Mouse (Mus musculus) adrenal gland, adult 2 months (tissue): ENCODE results near the gene Mettl7a1. TPM values are rescaled to one million over a fixed set of nuclear protein-coding genes. Genes with fewer than 3 reads are reported as not detected.
"Not testable (repeated sequence)": the region's sequence is repeated elsewhere in the genome, so short reads cannot be mapped to it uniquely, and the experiment has no call there.

Source experiments
- DNase-seq: peaks from one replicate; pipeline ENCODE4 v3.0.0; 2021
- polyA plus RNA-seq: library from polyadenylated mRNA; depleted of rRNA; stranded (reverse); fragments of >200 nt; gene quantifications from 2 replicates; pipeline ENCODE4 v1.2.3, GENCODE M21; 2012; rRNA removed
- total RNA-seq, 2 experiments: library from RNA; stranded (reverse); gene quantifications; 2 replicates each; pipeline ENCODE4 v1.2.3; 2021

Gene Mettl7a1
- total and polyA plus RNA-seq, 3 experiments, result 78.4 to 142 (median 117) TPM

DNA sequence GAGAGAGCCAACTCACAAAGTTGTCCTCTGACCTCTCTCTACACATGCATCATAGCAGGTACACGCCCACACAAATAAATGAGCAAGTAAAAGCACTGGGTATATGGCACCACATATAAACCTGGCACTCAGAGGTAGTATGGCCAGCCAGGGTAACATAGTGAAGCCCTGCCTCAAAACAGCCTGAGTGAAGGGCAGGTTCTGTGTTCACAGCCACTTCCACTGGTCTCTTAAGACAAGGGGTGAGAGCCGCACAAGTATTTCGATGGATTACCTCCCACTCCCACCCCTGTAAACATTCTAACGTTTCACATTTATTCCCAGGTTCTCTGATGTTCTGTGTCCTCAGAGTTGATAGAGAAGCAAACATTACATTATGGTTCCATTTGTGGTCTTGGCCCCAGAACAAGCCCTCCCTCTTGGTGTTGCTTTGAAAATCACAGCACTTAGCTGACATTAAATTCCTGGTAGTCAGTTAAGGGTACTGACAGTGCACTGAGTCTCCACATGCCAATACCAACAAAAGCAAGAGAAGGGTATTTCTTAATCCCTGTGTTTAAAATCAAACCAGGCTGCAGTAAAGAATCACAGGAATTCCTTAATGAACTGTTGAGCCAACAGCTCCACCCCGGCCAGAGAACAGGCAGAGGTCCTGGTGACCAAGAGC lies 37.5 kb downstream of the Mettl7a1 start:
- DNase-seq, result not testable (repeated sequence)

GRCm38 (mm10) chr15:100345484-100345883 lies 41.5 kb downstream of the Mettl7a1 start:
- peak; percentile 46 for DNase-seq

- no peak for DNase-seq
These were observed 42.8 kb downstream of the Mettl7a1 start for GRCm38 (mm10) chr15:100346761-100347160.

GRCm38 (mm10) chr15:100349496-100349895 lies 45.6 kb downstream of the Mettl7a1 start:
- no peak for DNase-seq

- no peak for DNase-seq
These were observed 47.6 kb downstream of the Mettl7a1 start for GRCm38 (mm10) chr15:100351501-100352060.

DNA sequence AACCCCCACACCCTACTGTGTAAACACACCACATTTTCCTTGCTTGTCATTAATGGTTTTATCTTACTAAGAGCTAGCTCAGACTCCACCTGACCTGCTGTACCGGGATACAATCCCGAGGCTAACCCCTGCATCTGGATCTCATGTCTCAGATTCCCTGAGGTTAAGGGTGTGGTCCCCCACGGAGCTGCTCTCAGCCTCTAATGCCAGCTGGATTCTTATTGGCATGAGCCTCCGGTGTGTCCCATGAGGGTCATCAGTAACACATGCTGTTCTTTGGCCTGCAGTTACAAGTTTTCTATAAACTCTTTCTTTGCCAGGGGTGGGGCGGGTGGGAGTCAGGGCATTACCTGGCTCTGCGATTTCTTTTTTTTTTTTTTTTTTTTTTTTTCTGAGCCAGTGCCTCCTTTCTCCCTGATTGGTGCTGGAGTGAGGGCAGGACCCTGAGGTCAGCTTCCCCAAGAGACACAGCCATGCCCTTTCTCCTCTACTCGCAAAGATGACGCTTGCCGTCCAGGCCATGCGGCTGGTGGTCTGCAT lies 48.8 kb downstream of the Mettl7a1 start, which contains the start of the genes Methig1 and Mettl7a2:
TSS of gene Methig1 (plus strand) at position 439 of the 540 bp plus-strand sequence.
TSS of gene Mettl7a2 (plus strand) at position 490 of the 540 bp plus-strand sequence.
- DNase-seq, result no peak

DNA sequence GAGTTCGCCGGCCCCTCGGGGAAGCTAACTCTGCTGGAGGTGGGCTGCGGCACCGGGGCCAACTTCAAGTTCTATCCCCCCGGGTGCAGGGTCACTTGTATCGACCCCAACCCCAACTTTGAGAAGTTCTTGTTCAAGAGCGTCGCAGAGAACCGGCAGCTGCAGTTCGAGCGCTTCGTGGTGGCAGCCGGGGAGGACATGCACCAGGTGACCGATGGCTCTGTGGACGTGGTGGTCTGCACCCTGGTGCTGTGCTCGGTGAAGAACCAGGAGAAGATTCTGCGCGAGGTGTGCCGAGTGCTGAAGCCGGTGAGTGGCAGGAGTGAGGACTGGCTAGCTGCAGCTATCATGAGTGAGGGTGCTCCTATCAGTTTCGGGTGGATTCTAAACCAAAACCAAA lies 49.5 kb downstream of the Mettl7a1 start:
- not testable (repeated sequence) for DNase-seq

DNA sequence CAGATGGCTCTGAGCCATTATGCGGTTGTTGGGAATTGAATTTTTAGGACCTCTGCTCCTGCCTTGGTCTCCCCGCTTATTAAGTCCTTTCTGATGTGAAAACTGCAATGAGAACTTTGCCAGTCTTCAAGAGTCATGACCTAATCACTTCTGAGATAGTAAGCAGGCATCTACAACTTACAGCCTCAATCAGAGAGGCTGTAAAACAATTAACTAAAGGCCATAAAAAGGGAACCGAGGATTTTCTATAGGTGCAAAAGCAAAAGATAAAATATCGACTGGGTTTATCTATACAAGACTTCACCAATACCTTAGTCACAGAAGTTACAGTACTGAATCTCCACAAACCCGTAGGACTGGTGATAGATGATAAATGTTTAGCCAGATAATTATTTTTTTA lies 51.9 kb downstream of the Mettl7a1 start:
- DNase-seq, result no peak

GRCm38 (mm10) chr15:100364242-100364641 lies 60.3 kb downstream of the Mettl7a1 start, which contains the start of gene Higd1c:
Gene Higd1c, plus strand, starts transcription at chr15:100364542.
- DNase-seq, result no peak

DNA sequence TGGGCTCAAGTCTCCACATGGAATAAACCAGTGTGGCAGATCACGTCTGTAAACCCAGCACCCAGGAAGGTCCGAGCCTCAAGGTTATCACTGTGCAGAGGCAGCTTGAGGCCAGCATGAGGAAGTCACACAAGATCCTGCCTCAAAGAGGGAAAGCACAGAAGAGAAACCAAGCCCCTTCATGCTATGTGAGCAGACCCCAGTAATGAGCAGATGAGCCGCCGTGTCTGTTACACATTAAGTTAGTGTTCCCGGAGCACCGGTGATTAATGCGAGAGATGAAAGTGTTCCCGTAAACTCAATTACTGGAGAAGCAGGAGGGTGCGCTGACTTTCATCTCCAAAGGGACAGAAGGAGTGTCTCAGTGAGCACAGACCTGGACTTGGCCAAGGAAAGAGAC lies 62.0 kb downstream of the Mettl7a1 start:
- not testable (repeated sequence) for DNase-seq

- DNase-seq, result no peak
These were observed 63.2 kb downstream of the Mettl7a1 start for GRCm38 (mm10) chr15:100367119-100367518.

DNA sequence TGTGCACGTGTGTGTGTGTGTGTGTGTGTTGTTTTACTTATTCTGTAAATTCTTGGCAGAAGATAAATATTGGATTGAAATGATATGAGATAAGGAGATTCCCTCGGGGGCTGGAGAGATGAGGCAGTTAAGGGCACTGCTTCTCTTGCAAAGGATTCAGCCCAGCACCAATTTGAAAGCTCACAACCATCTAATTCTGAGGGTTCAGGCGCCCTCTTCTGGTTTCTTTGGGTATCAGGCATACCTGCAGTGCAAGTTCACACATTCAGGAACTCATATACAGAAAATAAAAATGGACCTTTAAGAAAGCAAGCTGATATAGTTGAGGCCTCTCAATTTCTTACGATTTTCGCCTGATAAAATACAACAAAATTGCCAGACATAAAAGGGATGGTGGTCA lies 71.1 kb downstream of the Mettl7a1 start:
- DNase-seq, result peak; percentile 52

DNA sequence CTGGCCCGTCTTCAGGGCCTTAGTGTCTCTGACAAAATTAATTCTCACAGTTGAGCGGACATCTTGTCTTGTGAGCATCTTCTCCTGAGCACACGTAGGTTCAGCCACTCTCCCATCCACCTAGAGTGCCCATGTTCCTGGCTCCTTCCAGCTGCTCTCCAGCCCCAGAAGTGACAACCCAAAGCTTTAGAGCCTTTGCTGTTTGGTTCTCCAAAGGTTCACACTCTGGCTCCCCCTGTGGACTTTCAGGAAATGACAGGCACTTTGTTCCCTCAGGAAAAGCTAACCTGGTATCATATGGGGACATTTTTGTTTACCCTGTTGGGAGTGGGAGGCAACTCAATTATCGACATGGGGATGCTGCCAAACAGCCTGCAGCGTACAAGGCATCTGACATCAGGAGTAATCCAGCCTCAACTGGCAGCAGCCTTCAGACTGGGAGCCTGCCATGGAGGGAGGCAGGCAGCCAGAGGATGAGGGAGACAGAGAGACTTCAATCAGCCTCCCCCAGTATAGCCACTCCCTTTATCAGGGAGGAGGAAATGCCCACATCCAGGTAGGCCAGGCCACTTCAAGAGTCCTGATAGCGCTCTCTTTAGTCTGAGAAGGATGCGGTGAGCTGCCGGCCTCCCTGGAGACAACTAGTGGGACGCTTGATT lies 74.0 kb downstream of the Mettl7a1 start:
- DNase-seq, result peak; percentile 32

Other genes with a start within 250 kb of the Mettl7a1 start
- 10 to 100 TPM; 51.9 to 88.4 TPM for gene Atf1, start 76.3 kb upstream of the Mettl7a1 start, total RNA-seq
- 43.6 and 61.8 TPM in 2 replicates for gene Atf1, start 76.3 kb upstream of the Mettl7a1 start, polyA plus RNA-seq
- gene Tmprss12, start 23.3 kb upstream of the Mettl7a1 start, total RNA-seq, result not detected
- gene Tmprss12, start 23.3 kb upstream of the Mettl7a1 start, polyA plus RNA-seq, result not detected in 2 replicates
- gene Mettl7a3, start 30.8 kb downstream of the Mettl7a1 start, total RNA-seq, result under 1 TPM in 1 of 2 experiments, not detected in 1; 0.63 TPM
- 0.13 and 0.16 TPM in 2 replicates for gene Mettl7a3, start 30.8 kb downstream of the Mettl7a1 start, polyA plus RNA-seq
- gene Methig1, start 49.0 kb downstream of the Mettl7a1 start, total RNA-seq, result under 1 TPM; 0.45 to 0.52 TPM
- gene Methig1, start 49.0 kb downstream of the Mettl7a1 start, polyA plus RNA-seq, result 0.16 TPM in 1 of 2 replicates, not detected in the other
- 1 to 10 TPM in 1 of 2 experiments, under 1 TPM in 1; 0.78 to 3.6 TPM for gene Mettl7a2, start 49.1 kb downstream of the Mettl7a1 start, total RNA-seq
- gene Mettl7a2, start 49.1 kb downstream of the Mettl7a1 start, polyA plus RNA-seq, result not detected in 2 replicates
- gene Higd1c, start 60.4 kb downstream of the Mettl7a1 start, total RNA-seq, result under 1 TPM in 1 of 2 experiments, not detected in 1; 0.69 TPM
- 0.28 TPM in 1 of 2 replicates, not detected in the other for gene Higd1c, start 60.4 kb downstream of the Mettl7a1 start, polyA plus RNA-seq
- gene Gm5475, start 118.0 kb downstream of the Mettl7a1 start, total RNA-seq, result not detected
- 0.06 and 0.19 TPM in 2 replicates for gene Gm5475, start 118.0 kb downstream of the Mettl7a1 start, polyA plus RNA-seq
- gene Slc11a2, start 120.9 kb downstream of the Mettl7a1 start, total RNA-seq, result 100 to 1,000 TPM; 116 to 132 TPM
- 55.2 and 65.0 TPM in 2 replicates for gene Slc11a2, start 120.9 kb downstream of the Mettl7a1 start, polyA plus RNA-seq
- 100 to 1,000 TPM; 172 to 181 TPM for gene Letmd1, start 164.9 kb downstream of the Mettl7a1 start, total RNA-seq
- gene Letmd1, start 164.9 kb downstream of the Mettl7a1 start, polyA plus RNA-seq, result 118 and 132 TPM in 2 replicates
- 1 to 10 TPM; 5.6 to 5.8 TPM for gene Csrnp2, start 191.3 kb downstream of the Mettl7a1 start, total RNA-seq
- gene Csrnp2, start 191.3 kb downstream of the Mettl7a1 start, polyA plus RNA-seq, result 4.2 and 4.3 TPM in 2 replicates
- gene Tfcp2, start 247.9 kb downstream of the Mettl7a1 start, total RNA-seq, result 10 to 100 TPM; 14.2 to 25.1 TPM
- 24.5 and 24.8 TPM in 2 replicates for gene Tfcp2, start 247.9 kb downstream of the Mettl7a1 start, polyA plus RNA-seq